Mouse (Mus musculus) forebrain, embryonic 14.5 days (tissue): ENCODE results near the gene Maneal. TPM values are rescaled to one million over a fixed set of nuclear protein-coding genes. Genes with fewer than 3 reads are reported as not detected.
A peak's percentile ranks its signal among the peaks of the same experiment; 100 is the strongest.

Experiments
- ATAC-seq: fragments of 200-750 bp; cut with Nextera tagmentation; 2 replicates; pipeline ENCODE4 v1.8.0; 2017; ENCODE audit warnings: mild to moderate bottlenecking, moderate library complexity
- DNase-seq: peaks from one replicate; pipeline ENCODE4 v3.0.0-alpha.2; 2015; ENCODE audit warnings: low spot score
- H3K27ac ChIP-seq: fragments of 300-500 bp; sonication (generic); 2 replicates; pipeline ENCODE4 v1.5.1; 2014; ENCODE audit warnings: low read depth, mild to moderate bottlenecking, control low read depth, low read length, moderate library complexity
- H3K27me3 ChIP-seq: fragments of 300-500 bp; sonication (generic); replicated peaks from 2 replicates; pipeline ENCODE4 v1.6.1; 2014; ENCODE audit warnings: low read length, control low read depth, mixed read lengths; ENCODE audit not compliant: control insufficient read depth, insufficient read depth
- H3K36me3 ChIP-seq: fragments of 300-500 bp; sonication (generic); 2 replicates; pipeline ENCODE4 v1.6.1; 2014; ENCODE audit warnings: low read length, control low read depth; ENCODE audit not compliant: control insufficient read depth, insufficient read depth
- H3K4me1 ChIP-seq: fragments of 300-500 bp; sonication (generic); 2 replicates; pipeline ENCODE4 v1.6.1; 2014; ENCODE audit warnings: antibody characterized with exemption, low read length, control low read depth; ENCODE audit not compliant: control insufficient read depth, insufficient read depth
- H3K4me2 ChIP-seq: fragments of 300-500 bp; sonication (generic); 2 replicates; pipeline ENCODE4 v1.6.1; 2014; ENCODE audit warnings: mild to moderate bottlenecking, control low read depth, low read length
- H3K4me3 ChIP-seq: fragments of 300-500 bp; sonication (generic); 2 replicates; pipeline ENCODE4 v1.5.1; 2014; ENCODE audit warnings: low read depth, low read length, control low read depth
- H3K9ac ChIP-seq: fragments of 300-500 bp; sonication (generic); 2 replicates; pipeline ENCODE4 v1.6.1; 2014; ENCODE audit warnings: mild to moderate bottlenecking, low read length, control low read depth, moderate library complexity
- H3K9me3 ChIP-seq: fragments of 300-500 bp; sonication (generic); replicated peaks from 2 replicates; pipeline ENCODE4 v1.6.1; 2016; ENCODE audit warnings: low read length, control low read depth, mixed read lengths; ENCODE audit not compliant: control insufficient read depth
- WGBS: fragments of 180-500 bp; shearing (Covaris S2); extraction: QIAGEN DNeasy Blood & Tissue Kit; methylation state at CpG from one replicate; pipeline ENCODE4 v1.1.7; 2014; 5-methylcytosine and 5-hydroxymethylcytosine counted together
- polyA plus RNA-seq: library from polyadenylated mRNA; unstranded; fragments of >200 nt; fragmentation: Nextera tagmentation; extraction: Ambion mirVana; gene quantifications from 2 replicates; pipeline ENCODE4 v1.2.1, GENCODE M21; 2014

The Maneal gene
- polyA plus RNA-seq, 1 experiment from 2014 or later = 12.9 TPM

- no peak overlapping the region for H3K4me3 ChIP-seq
- ATAC-seq (no peak), DNase-seq (no peak)
- no peak overlapping the region for H3K9ac ChIP-seq
- no peaks in the 10 kb centered on the region for H3K4me1 ChIP-seq
- no peak overlapping the region for H3K4me2 ChIP-seq
- H3K27ac ChIP-seq = no peak overlapping the region
- H3K9me3 ChIP-seq = no peaks in the 10 kb centered on the region
- 83% methylated on average over 5 of the region's 5 CpGs for WGBS
- H3K27me3 ChIP-seq = no peaks in the 10 kb centered on the region
- peaks cover 66% of the 10 kb centered on the region for H3K36me3 ChIP-seq
Observed at GRCm38 (mm10) chr4:124829671-124830070, 32.3 kb downstream of the Maneal start.

GRCm38 (mm10) chr4:124825371-124825965 lies 36.5 kb downstream of the Maneal start:
- H3K36me3 ChIP-seq = peaks cover 76% of the 10 kb centered on the region
- H3K4me1 ChIP-seq = no peaks in the 10 kb centered on the region
- no peaks in the 10 kb centered on the region for H3K27me3 ChIP-seq
- WGBS = 97% methylated on average over 21 of the region's 21 CpGs
- H3K27ac ChIP-seq = no peak overlapping the region
- no peaks in the 10 kb centered on the region for H3K9me3 ChIP-seq
- no peak overlapping the region for H3K4me3 ChIP-seq
- no peak overlapping the region for H3K4me2 ChIP-seq
- H3K9ac ChIP-seq = no peak overlapping the region
- ATAC-seq (no peak), DNase-seq (no peak)

GRCm38 (mm10) chr4:124824967-124825366 lies 37.0 kb downstream of the Maneal start:
- no peaks in the 10 kb centered on the region for H3K27me3 ChIP-seq
- no peaks in the 10 kb centered on the region for H3K9me3 ChIP-seq
- H3K4me1 ChIP-seq = no peaks in the 10 kb centered on the region
- H3K4me2 ChIP-seq = no peak overlapping the region
- H3K36me3 ChIP-seq = peaks cover 75% of the 10 kb centered on the region
- no peak overlapping the region for H3K27ac ChIP-seq
- DNase-seq = no peak
- WGBS = 87% methylated on average over 6 of the region's 6 CpGs
- no peak overlapping the region for H3K9ac ChIP-seq
- ATAC-seq = no peak
- no peak overlapping the region for H3K4me3 ChIP-seq

- no peak for DNase-seq
- no peak overlapping the region for H3K27ac ChIP-seq
- WGBS = 99% methylated on average over 4 of the region's 4 CpGs
- H3K4me2 ChIP-seq = no peak overlapping the region
- no peak overlapping the region for H3K9ac ChIP-seq
- no peak for ATAC-seq
- H3K27me3 ChIP-seq = no peaks in the 10 kb centered on the region
- no peaks in the 10 kb centered on the region for H3K9me3 ChIP-seq
- no peak overlapping the region for H3K4me3 ChIP-seq
- H3K36me3 ChIP-seq = peaks cover 42% of the 10 kb centered on the region
- no peaks in the 10 kb centered on the region for H3K4me1 ChIP-seq
Observed at GRCm38 (mm10) chr4:124818832-124819231, 43.1 kb downstream of the Maneal start.

GRCm38 (mm10) chr4:124817803-124818202 lies 44.2 kb downstream of the Maneal start:
- H3K4me2 ChIP-seq = no peak overlapping the region
- H3K36me3 ChIP-seq = peaks cover 33% of the 10 kb centered on the region
- WGBS = 18% methylated on average over 5 of the region's 6 CpGs
- no peak overlapping the region for H3K9ac ChIP-seq
- H3K9me3 ChIP-seq = no peaks in the 10 kb centered on the region
- no peaks in the 10 kb centered on the region for H3K4me1 ChIP-seq
- ATAC-seq (no peak), DNase-seq (peak; percentile 12)
- no peaks in the 10 kb centered on the region for H3K27me3 ChIP-seq
- no peak overlapping the region for H3K4me3 ChIP-seq
- H3K27ac ChIP-seq = no peak overlapping the region

- DNase-seq = no peak
- 92% methylated on average over 11 of the region's 11 CpGs for WGBS
Observed at GRCm38 (mm10) chr4:124815901-124816300, 46.1 kb downstream of the Maneal start.

GRCm38 (mm10) chr4:124811347-124811975 lies 50.5 kb downstream of the Maneal start:
- DNase-seq = peak; percentile 4

More at GRCm38 (mm10) chr4:124815901-124816300, 46.1 kb downstream of the Maneal start:
- peaks cover 21% of the 10 kb centered on the region for H3K36me3 ChIP-seq
- no peak overlapping the region for H3K9ac ChIP-seq
- H3K4me1 ChIP-seq = no peaks in the 10 kb centered on the region
- no peak overlapping the region for H3K4me2 ChIP-seq
- ATAC-seq = no peak
- no peaks in the 10 kb centered on the region for H3K9me3 ChIP-seq
- no peak overlapping the region for H3K4me3 ChIP-seq
- H3K27me3 ChIP-seq = no peaks in the 10 kb centered on the region
- H3K27ac ChIP-seq = no peak overlapping the region

GRCm38 (mm10) chr4:124810056-124810455 lies 51.9 kb downstream of the Maneal start:
- no peak for DNase-seq
- H3K4me1 ChIP-seq = no peaks in the 10 kb centered on the region
- WGBS = 80% methylated on average over 7 of the region's 7 CpGs
- no peak overlapping the region for H3K4me2 ChIP-seq
- peaks cover 42% of the 10 kb centered on the region for H3K36me3 ChIP-seq
- ATAC-seq = no peak
- no peaks in the 10 kb centered on the region for H3K27me3 ChIP-seq
- no peak overlapping the region for H3K9ac ChIP-seq
- H3K27ac ChIP-seq = no peak overlapping the region
- H3K9me3 ChIP-seq = no peaks in the 10 kb centered on the region
- H3K4me3 ChIP-seq = no peak overlapping the region

More at GRCm38 (mm10) chr4:124811347-124811975, 50.5 kb downstream of the Maneal start:
- Histone ChIP-seq H3K9me3 (no peaks in the 10 kb centered on the region), H3K27me3 (no peaks in the 10 kb centered on the region), H3K36me3 (peaks cover 28% of the 10 kb centered on the region), H3K9ac (no peak overlapping the region), H3K4me2 (no peak overlapping the region), H3K27ac (no peak overlapping the region), H3K4me3 (no peak overlapping the region), H3K4me1 (no peaks in the 10 kb centered on the region)
- ATAC-seq = no peak
- 18% methylated on average over 9 of the region's 9 CpGs for WGBS

GRCm38 (mm10) chr4:124809136-124809883 lies 52.7 kb downstream of the Maneal start:
- WGBS = 83% methylated on average over 8 of the region's 9 CpGs
- Histone ChIP-seq H3K4me2 (no peak overlapping the region), H3K27ac (no peak overlapping the region), H3K36me3 (peaks cover 47% of the 10 kb centered on the region), H3K4me1 (no peaks in the 10 kb centered on the region), H3K9me3 (no peaks in the 10 kb centered on the region), H3K4me3 (no peak overlapping the region), H3K9ac (no peak overlapping the region), H3K27me3 (no peaks in the 10 kb centered on the region)
- DNase-seq = no peak
- no peak for ATAC-seq
